Mouse (Mus musculus): Measurements from ENCODE around the gene Rab3c. TPM values are rescaled to one million over a fixed set of nuclear protein-coding genes. Genes with fewer than 3 reads are reported as not detected.

The Rab3c gene
- polyA plus RNA-seq, 1 experiment from 2014 or later: 0.39 TPM

GRCm38 (mm10) chr13:110113711-110114110 is 167.1 kb downstream of the Rab3c start:
- Histone ChIP-seq H3K27me3 (ENCODE audit: control insufficient read depth, insufficient read depth, low read length) (no peaks in the 10 kb centered on the region), H3K27ac (replicated peaks; ENCODE audit: low read depth, low read length) (no peak overlapping the region), H3K4me2 (ENCODE audit: low read depth, severe bottlenecking) (no peak overlapping the region), H3K36me3 (ENCODE audit: control insufficient read depth, insufficient read depth, low read length) (no peaks in the 10 kb centered on the region), H3K4me1 (ENCODE audit: control insufficient read depth, insufficient read depth, low read length) (no peaks in the 10 kb centered on the region), H3K9ac (ENCODE audit: low read length) (no peak overlapping the region), H3K4me3 (ENCODE audit: low read depth, low read length) (no peak overlapping the region), H3K9me3 (ENCODE audit: control insufficient read depth, low read length) (no peaks in the 10 kb centered on the region)
- DNase-seq (ENCODE audit: low spot score): no peak
- ATAC-seq (ENCODE audit: insufficient number of reproducible peaks, low FRiP score, low TSS enrichment, low read depth): no peak
- WGBS: 96% methylated on average over 6 of the region's 6 CpGs

DNA sequence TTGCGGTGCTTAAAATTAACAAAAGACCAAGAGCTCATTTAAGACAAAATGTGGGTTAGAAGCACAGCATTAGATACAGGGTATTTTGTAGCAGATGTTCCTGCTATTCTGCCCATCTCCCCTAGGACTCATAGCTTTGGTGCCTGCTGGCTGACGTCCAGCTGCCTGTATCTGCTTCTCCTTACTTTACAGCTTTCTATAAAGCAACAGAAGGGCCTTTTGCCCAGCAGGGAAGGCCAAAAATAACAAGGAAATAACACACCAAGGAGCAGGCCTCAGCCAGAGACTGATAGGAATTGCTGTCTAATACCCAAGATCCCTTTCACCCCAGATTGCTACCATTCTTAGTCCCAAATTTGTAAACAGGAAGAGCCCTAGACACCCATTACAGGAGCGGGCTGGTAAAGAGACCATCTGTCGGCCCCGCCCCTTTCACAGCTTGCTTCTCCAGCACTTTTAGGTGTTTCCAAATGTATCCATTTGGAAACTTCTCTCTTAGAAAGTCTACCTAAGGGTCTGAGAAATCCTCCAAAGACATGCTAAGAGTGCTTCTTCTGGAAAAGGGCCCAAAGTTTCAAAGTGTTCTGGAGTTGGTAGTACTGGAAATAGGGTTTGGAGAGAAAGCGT is 183.3 kb downstream of the Rab3c start:
- H3K27ac ChIP-seq (replicated peaks; ENCODE audit: low read depth, low read length): no peak overlapping the region
- H3K4me1 ChIP-seq (ENCODE audit: control insufficient read depth, insufficient read depth, low read length): no peaks in the 10 kb centered on the region
- no peak for DNase-seq (ENCODE audit: low spot score)
- 78% methylated on average over 6 of the region's 6 CpGs for WGBS
- H3K27me3 ChIP-seq (ENCODE audit: control insufficient read depth, insufficient read depth, low read length): no peaks in the 10 kb centered on the region
- no peak overlapping the region for H3K4me2 ChIP-seq (ENCODE audit: low read depth, severe bottlenecking)
- no peak overlapping the region for H3K9ac ChIP-seq (ENCODE audit: low read length)
- no peak for ATAC-seq (ENCODE audit: insufficient number of reproducible peaks, low FRiP score, low TSS enrichment, low read depth)
- H3K36me3 ChIP-seq (ENCODE audit: control insufficient read depth, insufficient read depth, low read length): no peaks in the 10 kb centered on the region
- no peak overlapping the region for H3K4me3 ChIP-seq (ENCODE audit: low read depth, low read length)
- no peaks in the 10 kb centered on the region for H3K9me3 ChIP-seq (ENCODE audit: control insufficient read depth, low read length)

- no peak for ATAC-seq (ENCODE audit: insufficient number of reproducible peaks, low FRiP score, low TSS enrichment, low read depth)
Observed at GRCm38 (mm10) chr13:110094998-110095397, 185.8 kb downstream of the Rab3c start.

GRCm38 (mm10) chr13:110093720-110094685 is 186.8 kb downstream of the Rab3c start:
- no peaks in the 10 kb centered on the region for H3K36me3 ChIP-seq (ENCODE audit: control insufficient read depth, insufficient read depth, low read length)
- WGBS: 68% methylated on average over 17 of the region's 17 CpGs
- no peaks in the 10 kb centered on the region for H3K4me1 ChIP-seq (ENCODE audit: control insufficient read depth, insufficient read depth, low read length)
- no peak overlapping the region for H3K4me2 ChIP-seq (ENCODE audit: low read depth, severe bottlenecking)
- H3K9ac ChIP-seq (ENCODE audit: low read length): no peak overlapping the region
- no peaks in the 10 kb centered on the region for H3K9me3 ChIP-seq (ENCODE audit: control insufficient read depth, low read length)
- no peaks in the 10 kb centered on the region for H3K27me3 ChIP-seq (ENCODE audit: control insufficient read depth, insufficient read depth, low read length)
- no peak overlapping the region for H3K27ac ChIP-seq (replicated peaks; ENCODE audit: low read depth, low read length)
- ATAC-seq (ENCODE audit: insufficient number of reproducible peaks, low FRiP score, low TSS enrichment, low read depth) (no peak), DNase-seq (ENCODE audit: low spot score) (no peak)
- H3K4me3 ChIP-seq (ENCODE audit: low read depth, low read length): no peak overlapping the region

More at GRCm38 (mm10) chr13:110094998-110095397, 185.8 kb downstream of the Rab3c start:
- Histone ChIP-seq H3K4me1 (ENCODE audit: control insufficient read depth, insufficient read depth, low read length) (no peaks in the 10 kb centered on the region), H3K4me2 (ENCODE audit: low read depth, severe bottlenecking) (no peak overlapping the region), H3K9ac (ENCODE audit: low read length) (no peak overlapping the region), H3K27me3 (ENCODE audit: control insufficient read depth, insufficient read depth, low read length) (no peaks in the 10 kb centered on the region), H3K27ac (replicated peaks; ENCODE audit: low read depth, low read length) (no peak overlapping the region), H3K4me3 (ENCODE audit: low read depth, low read length) (no peak overlapping the region), H3K9me3 (ENCODE audit: control insufficient read depth, low read length) (no peaks in the 10 kb centered on the region), H3K36me3 (ENCODE audit: control insufficient read depth, insufficient read depth, low read length) (no peaks in the 10 kb centered on the region)
- 80% methylated on average over 6 of the region's 6 CpGs for WGBS
- DNase-seq (ENCODE audit: low spot score): no peak

- Histone ChIP-seq H3K27ac (replicated peaks; ENCODE audit: low read depth, low read length) (no peak overlapping the region), H3K4me3 (ENCODE audit: low read depth, low read length) (no peak overlapping the region), H3K9me3 (ENCODE audit: control insufficient read depth, low read length) (no peaks in the 10 kb centered on the region), H3K36me3 (ENCODE audit: control insufficient read depth, insufficient read depth, low read length) (no peaks in the 10 kb centered on the region), H3K27me3 (ENCODE audit: control insufficient read depth, insufficient read depth, low read length) (no peaks in the 10 kb centered on the region), H3K4me1 (ENCODE audit: control insufficient read depth, insufficient read depth, low read length) (no peaks in the 10 kb centered on the region), H3K9ac (ENCODE audit: low read length) (no peak overlapping the region), H3K4me2 (ENCODE audit: low read depth, severe bottlenecking) (no peak overlapping the region)
- 94% methylated on average over 8 of the region's 8 CpGs for WGBS
- no peak for DNase-seq (ENCODE audit: low spot score)
- ATAC-seq (ENCODE audit: insufficient number of reproducible peaks, low FRiP score, low TSS enrichment, low read depth): no peak
Observed at GRCm38 (mm10) chr13:110083961-110084360, 196.8 kb downstream of the Rab3c start.

DNA sequence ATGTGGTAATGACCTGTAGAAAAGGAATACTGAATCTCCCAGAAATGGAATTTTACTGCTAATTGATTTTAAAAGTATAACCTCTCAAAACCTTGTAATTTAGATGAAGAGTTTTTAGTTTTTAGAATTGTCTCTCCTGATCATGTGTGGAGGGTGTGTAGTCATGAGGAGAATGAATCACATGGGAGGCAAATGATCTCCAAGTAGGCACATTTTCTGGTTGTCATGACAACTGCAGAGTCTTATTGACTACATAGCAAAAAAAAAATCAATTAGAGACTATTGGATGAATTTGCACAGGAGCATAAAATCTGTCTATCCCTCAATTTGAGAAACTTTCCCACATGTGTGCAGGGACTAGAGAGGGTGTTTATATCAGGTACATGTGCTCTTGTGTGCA is 199.6 kb downstream of the Rab3c start:
- ATAC-seq (ENCODE audit: insufficient number of reproducible peaks, low FRiP score, low TSS enrichment, low read depth) (no peak), DNase-seq (ENCODE audit: low spot score) (no peak)
- Histone ChIP-seq H3K36me3 (ENCODE audit: control insufficient read depth, insufficient read depth, low read length) (no peaks in the 10 kb centered on the region), H3K9ac (ENCODE audit: low read length) (no peak overlapping the region), H3K9me3 (ENCODE audit: control insufficient read depth, low read length) (no peaks in the 10 kb centered on the region), H3K4me3 (ENCODE audit: low read depth, low read length) (no peak overlapping the region), H3K27ac (replicated peaks; ENCODE audit: low read depth, low read length) (no peak overlapping the region), H3K4me1 (ENCODE audit: control insufficient read depth, insufficient read depth, low read length) (no peaks in the 10 kb centered on the region), H3K4me2 (ENCODE audit: low read depth, severe bottlenecking) (no peak overlapping the region), H3K27me3 (ENCODE audit: control insufficient read depth, insufficient read depth, low read length) (no peaks in the 10 kb centered on the region)

DNA sequence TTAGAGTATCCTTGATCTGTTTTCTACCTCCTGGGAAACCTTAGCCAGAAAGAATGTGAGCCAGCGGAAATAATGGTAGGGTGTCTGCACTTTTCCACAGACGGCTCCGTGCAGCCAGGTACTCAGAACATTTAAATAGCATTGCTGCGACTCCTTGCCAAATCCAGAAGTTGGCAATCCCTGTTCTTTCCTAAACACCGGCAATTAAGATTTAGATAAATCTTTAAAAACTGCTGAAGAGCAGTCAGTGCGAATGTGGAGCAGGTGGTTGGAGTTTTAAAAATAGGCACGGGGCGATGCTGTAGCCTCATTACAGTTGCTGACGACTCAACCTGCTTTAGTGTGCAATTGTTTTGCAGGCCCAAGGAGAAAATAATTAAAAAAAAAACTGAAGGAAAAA is 205.2 kb downstream of the Rab3c start:
- WGBS: 81% methylated on average over 9 of the region's 9 CpGs
- Histone ChIP-seq H3K9me3 (ENCODE audit: control insufficient read depth, low read length) (no peaks in the 10 kb centered on the region), H3K36me3 (ENCODE audit: control insufficient read depth, insufficient read depth, low read length) (no peaks in the 10 kb centered on the region), H3K4me2 (ENCODE audit: low read depth, severe bottlenecking) (no peak overlapping the region), H3K4me3 (ENCODE audit: low read depth, low read length) (no peak overlapping the region), H3K27me3 (ENCODE audit: control insufficient read depth, insufficient read depth, low read length) (no peaks in the 10 kb centered on the region), H3K4me1 (ENCODE audit: control insufficient read depth, insufficient read depth, low read length) (no peaks in the 10 kb centered on the region), H3K27ac (replicated peaks; ENCODE audit: low read depth, low read length) (no peak overlapping the region), H3K9ac (ENCODE audit: low read length) (no peak overlapping the region)
- ATAC-seq (ENCODE audit: insufficient number of reproducible peaks, low FRiP score, low TSS enrichment, low read depth): no peak
- DNase-seq (ENCODE audit: low spot score): no peak

GRCm38 (mm10) chr13:110074180-110074579 is 206.6 kb downstream of the Rab3c start:
- ATAC-seq (ENCODE audit: insufficient number of reproducible peaks, low FRiP score, low TSS enrichment, low read depth) (no peak), DNase-seq (ENCODE audit: low spot score) (no peak)
- 87% methylated on average over 2 of the region's 2 CpGs for WGBS
- Histone ChIP-seq H3K27ac (replicated peaks; ENCODE audit: low read depth, low read length) (no peak overlapping the region), H3K9ac (ENCODE audit: low read length) (no peak overlapping the region), H3K4me1 (ENCODE audit: control insufficient read depth, insufficient read depth, low read length) (no peaks in the 10 kb centered on the region), H3K9me3 (ENCODE audit: control insufficient read depth, low read length) (no peaks in the 10 kb centered on the region), H3K27me3 (ENCODE audit: control insufficient read depth, insufficient read depth, low read length) (no peaks in the 10 kb centered on the region), H3K4me2 (ENCODE audit: low read depth, severe bottlenecking) (no peak overlapping the region), H3K36me3 (ENCODE audit: control insufficient read depth, insufficient read depth, low read length) (no peaks in the 10 kb centered on the region), H3K4me3 (ENCODE audit: low read depth, low read length) (no peak overlapping the region)
